Mouse (Mus musculus): ENCODE measurements at regions not wholly inside any gene's neighbourhood (a gene's known extent, or its start where the extent isn't known, plus 50 kb on each side); places are given as distances from the start of the nearest gene placed in this dataset.
"Not testable (repeated sequence)": the region's sequence is repeated elsewhere in the genome, so short reads cannot be mapped to it uniquely, and the experiment has no call there.

- Histone ChIP-seq H3K79me3 (ENCODE audit: low read depth) (no peaks in the 10 kb centered on the region), H3ac (ENCODE audit: control insufficient read depth, insufficient read length, low read depth) (no peak overlapping the region), H3K36me3 (ENCODE audit: control insufficient read depth, insufficient read depth) (no peaks in the 10 kb centered on the region), H3K4me3 (ENCODE audit: insufficient read depth, poor library complexity, severe bottlenecking) (no peak overlapping the region), H3K27me3 (ENCODE audit: control insufficient read depth, insufficient read depth, insufficient read length) (no peaks in the 10 kb centered on the region), H3K79me2 (ENCODE audit: control insufficient read depth, insufficient read depth) (no peaks in the 10 kb centered on the region)
- no peak for TF ChIP-seq CTCF (IDR thresholded peaks at IDR 0.05; ENCODE audit: control insufficient read depth, insufficient read depth, insufficient read length)
- peak; percentile 76 for TF ChIP-seq MYOD1 (IDR thresholded peaks at IDR 0.05; ENCODE audit: control insufficient read depth, insufficient read length, low read depth)
- no peak for TF ChIP-seq MAX (IDR thresholded peaks at IDR 0.05)
- no peak for TF ChIP-seq USF1 (IDR thresholded peaks at IDR 0.05; ENCODE audit: low read depth)
- no peak for TF ChIP-seq CEBPB (IDR thresholded peaks at IDR 0.05; ENCODE audit: low read depth)
- no peak for TF ChIP-seq MYOG (IDR thresholded peaks at IDR 0.05; ENCODE audit: control insufficient read depth, extremely low read depth, insufficient read length)
- no peak for TF ChIP-seq FOSL1 (IDR thresholded peaks at IDR 0.05; ENCODE audit: insufficient read depth, low read length, poor library complexity, severe bottlenecking)
These were observed 56.3 kb downstream of the Mterf1b start for GRCm38 (mm10) chr5:4248422-4248821.

- peak; percentile 59 for TF ChIP-seq CEBPB (IDR thresholded peaks at IDR 0.05; ENCODE audit: low read depth)
- H3K79me2 ChIP-seq (ENCODE audit: control insufficient read depth, insufficient read depth); H3ac ChIP-seq (ENCODE audit: control insufficient read depth, insufficient read length, low read depth): not testable (repeated sequence)
These were observed 62.1 kb downstream of the Mterf1b start for GRCm38 (mm10) chr5:4254280-4254679.

GRCm38 (mm10) chr5:4257048-4257750 is 65.0 kb downstream of the Mterf1b start:
- Histone ChIP-seq H3K4me3 (ENCODE audit: insufficient read depth, poor library complexity, severe bottlenecking) (no peak overlapping the region), H3K79me2 (ENCODE audit: control insufficient read depth, insufficient read depth) (no peaks in the 10 kb centered on the region), H3ac (ENCODE audit: control insufficient read depth, insufficient read length, low read depth) (no peak overlapping the region), H3K79me3 (ENCODE audit: low read depth) (no peaks in the 10 kb centered on the region), H3K36me3 (ENCODE audit: control insufficient read depth, insufficient read depth) (no peaks in the 10 kb centered on the region), H3K27me3 (ENCODE audit: control insufficient read depth, insufficient read depth, insufficient read length) (no peaks in the 10 kb centered on the region)
- no peak for TF ChIP-seq MYOG (IDR thresholded peaks at IDR 0.05; ENCODE audit: control insufficient read depth, extremely low read depth, insufficient read length)
- TF ChIP-seq MYOD1 (IDR thresholded peaks at IDR 0.05; ENCODE audit: control insufficient read depth, insufficient read length, low read depth): no peak
- TF ChIP-seq MAX (IDR thresholded peaks at IDR 0.05): no peak
- no peak for TF ChIP-seq FOSL1 (IDR thresholded peaks at IDR 0.05; ENCODE audit: insufficient read depth, low read length, poor library complexity, severe bottlenecking)
- no peak for TF ChIP-seq CTCF (IDR thresholded peaks at IDR 0.05; ENCODE audit: control insufficient read depth, insufficient read depth, insufficient read length)
- no peak for TF ChIP-seq USF1 (IDR thresholded peaks at IDR 0.05; ENCODE audit: low read depth)
- TF ChIP-seq CEBPB (IDR thresholded peaks at IDR 0.05; ENCODE audit: low read depth): no peak

More at GRCm38 (mm10) chr5:4254280-4254679, 62.1 kb downstream of the Mterf1b start:
- not testable (repeated sequence) for H3K4me3 ChIP-seq (ENCODE audit: insufficient read depth, poor library complexity, severe bottlenecking); H3K27me3 ChIP-seq (ENCODE audit: control insufficient read depth, insufficient read depth, insufficient read length); H3K36me3 ChIP-seq (ENCODE audit: control insufficient read depth, insufficient read depth); H3K79me3 ChIP-seq (ENCODE audit: low read depth)

GRCm38 (mm10) chr5:4259260-4259659 is 67.1 kb downstream of the Mterf1b start:
- H3K4me3 ChIP-seq (ENCODE audit: insufficient read depth, poor library complexity, severe bottlenecking): no peak overlapping the region
- no peak for TF ChIP-seq USF1 (IDR thresholded peaks at IDR 0.05; ENCODE audit: low read depth)
- no peak for TF ChIP-seq MYOG (IDR thresholded peaks at IDR 0.05; ENCODE audit: control insufficient read depth, extremely low read depth, insufficient read length)
- no peak for TF ChIP-seq MAX (IDR thresholded peaks at IDR 0.05)
- TF ChIP-seq FOSL1 (IDR thresholded peaks at IDR 0.05; ENCODE audit: insufficient read depth, low read length, poor library complexity, severe bottlenecking): no peak
- no peak for TF ChIP-seq CTCF (IDR thresholded peaks at IDR 0.05; ENCODE audit: control insufficient read depth, insufficient read depth, insufficient read length)
- no peak for TF ChIP-seq CEBPB (IDR thresholded peaks at IDR 0.05; ENCODE audit: low read depth)
- no peak for TF ChIP-seq MYOD1 (IDR thresholded peaks at IDR 0.05; ENCODE audit: control insufficient read depth, insufficient read length, low read depth)
- no peaks in the 10 kb centered on the region for H3K27me3 ChIP-seq (ENCODE audit: control insufficient read depth, insufficient read depth, insufficient read length)

DNA sequence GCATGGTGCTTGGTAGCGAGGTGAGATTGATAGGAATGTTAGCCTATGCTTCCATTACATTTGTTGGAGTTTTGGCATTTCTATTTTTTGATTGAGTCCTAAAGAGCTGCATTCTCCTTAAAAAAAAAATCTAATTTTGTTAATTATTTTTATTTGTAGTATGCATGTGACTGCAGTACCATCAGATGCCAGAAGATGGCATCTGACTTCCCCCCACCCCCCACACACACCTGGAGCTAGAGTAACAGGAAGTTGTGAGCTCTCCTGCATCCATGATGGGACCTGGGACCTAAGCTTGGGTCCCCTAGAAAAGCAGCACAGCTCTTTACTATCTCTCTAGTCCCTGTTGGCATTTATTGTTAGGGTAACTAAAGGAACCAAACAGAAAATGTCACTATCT is 70.5 kb downstream of the Mterf1b start:
- no peak for TF ChIP-seq FOSL1 (IDR thresholded peaks at IDR 0.05; ENCODE audit: insufficient read depth, low read length, poor library complexity, severe bottlenecking)
- no peak for TF ChIP-seq CTCF (IDR thresholded peaks at IDR 0.05; ENCODE audit: control insufficient read depth, insufficient read depth, insufficient read length)
- TF ChIP-seq MAX (IDR thresholded peaks at IDR 0.05): no peak
- no peak for TF ChIP-seq MYOG (IDR thresholded peaks at IDR 0.05; ENCODE audit: control insufficient read depth, extremely low read depth, insufficient read length)
- no peak for TF ChIP-seq USF1 (IDR thresholded peaks at IDR 0.05; ENCODE audit: low read depth)
- no peak for TF ChIP-seq CEBPB (IDR thresholded peaks at IDR 0.05; ENCODE audit: low read depth)
- TF ChIP-seq MYOD1 (IDR thresholded peaks at IDR 0.05; ENCODE audit: control insufficient read depth, insufficient read length, low read depth): no peak
- H3K4me3 ChIP-seq (ENCODE audit: insufficient read depth, poor library complexity, severe bottlenecking): no peak overlapping the region
- no peaks in the 10 kb centered on the region for H3K79me2 ChIP-seq (ENCODE audit: control insufficient read depth, insufficient read depth)
- no peaks in the 10 kb centered on the region for H3K79me3 ChIP-seq (ENCODE audit: low read depth)
- H3K36me3 ChIP-seq (ENCODE audit: control insufficient read depth, insufficient read depth): no peaks in the 10 kb centered on the region
- H3ac ChIP-seq (ENCODE audit: control insufficient read depth, insufficient read length, low read depth): no peak overlapping the region
- no peaks in the 10 kb centered on the region for H3K27me3 ChIP-seq (ENCODE audit: control insufficient read depth, insufficient read depth, insufficient read length)

More at GRCm38 (mm10) chr5:4259260-4259659, 67.1 kb downstream of the Mterf1b start:
- no peaks in the 10 kb centered on the region for H3K79me3 ChIP-seq (ENCODE audit: low read depth)
- no peaks in the 10 kb centered on the region for H3K36me3 ChIP-seq (ENCODE audit: control insufficient read depth, insufficient read depth)
- H3ac ChIP-seq (ENCODE audit: control insufficient read depth, insufficient read length, low read depth): no peak overlapping the region
- no peaks in the 10 kb centered on the region for H3K79me2 ChIP-seq (ENCODE audit: control insufficient read depth, insufficient read depth)

All from C2C12 (cell line).